In genomic region chr11:76974680-76975319, GRCm38 (mm10) we compare ENCODE assay signal across 16 mouse cellular contexts. TPM values are rescaled to one million over a fixed set of nuclear protein-coding genes. Genes with fewer than 3 reads are reported as not detected.
A peak's percentile ranks its signal among the peaks of the same experiment; 100 is the strongest.
DNase-seq lines count a peak whose midpoint lies in the region; ATAC-seq and TF ChIP-seq lines count a peak whose summit lies in the region.
"Had no signal": no experiment of that assay in that cellular context is flagged by ENCODE, and none has a peak within 500 bp of the region (broad histone marks: within the 10 kb centered on the region; RNA-seq: fewer than 3 reads in every experiment).

No protein-coding gene starts in this region.

- H3K27ac ChIP-seq in heart, embryonic 11.5 days (ENCODE audit: low read depth, low read length), result no peak overlapping the region
- H3K27ac ChIP-seq in kidney, adult 2 months (ENCODE audit: insufficient read depth, low read depth, low read length), result no peak overlapping the region
- H3K27ac ChIP-seq in midbrain, embryonic 14.5 days (replicated peaks; ENCODE audit: low read depth, low read length), result no peak overlapping the region
- no peak overlapping the region for H3K27ac ChIP-seq in midbrain, embryonic 11.5 days (ENCODE audit: low read depth, low read length)
- no peak overlapping the region for H3K27ac ChIP-seq in embryonic facial prominence, embryonic 10.5 days (replicated peaks)
- H3K27ac ChIP-seq: forebrain, embryonic 13.5 days; left cerebral cortex, adult 2 months; limb, embryonic 10.5 days; lung, embryonic 15.5 days had no signal

- H3K9me3 ChIP-seq in heart, embryonic 11.5 days (replicated peaks; ENCODE audit: control insufficient read depth, low read length), result no peaks in the 10 kb centered on the region
- no peaks in the 10 kb centered on the region for H3K9me3 ChIP-seq in midbrain, embryonic 14.5 days (ENCODE audit: control insufficient read depth, low read length)
- H3K9me3 ChIP-seq in midbrain, embryonic 11.5 days (ENCODE audit: control insufficient read depth, low read length), result no peaks in the 10 kb centered on the region
- no peaks in the 10 kb centered on the region for H3K9me3 ChIP-seq in embryonic facial prominence, embryonic 10.5 days
- H3K9me3 ChIP-seq: forebrain, embryonic 13.5 days; limb, embryonic 10.5 days; lung, embryonic 15.5 days had no signal

- TF ChIP-seq POLR2A in kidney, adult 2 months (IDR thresholded peaks at IDR 0.05; ENCODE audit: low read depth, low read length), result no peak

- H3K4me1 ChIP-seq in heart, embryonic 11.5 days (ENCODE audit: control insufficient read depth, insufficient read depth, low read length), result no peaks in the 10 kb centered on the region
- no peaks in the 10 kb centered on the region for H3K4me1 ChIP-seq in kidney, adult 2 months (ENCODE audit: control insufficient read depth, insufficient read depth, low read length)
- no peaks in the 10 kb centered on the region for H3K4me1 ChIP-seq in midbrain, embryonic 14.5 days (ENCODE audit: control insufficient read depth, insufficient read depth, low read length)
- no peaks in the 10 kb centered on the region for H3K4me1 ChIP-seq in midbrain, embryonic 11.5 days (ENCODE audit: control insufficient read depth, insufficient read depth, low read length)
- H3K4me1 ChIP-seq in embryonic facial prominence, embryonic 10.5 days, result no peaks in the 10 kb centered on the region
- H3K4me1 ChIP-seq: forebrain, embryonic 13.5 days; limb, embryonic 10.5 days; lung, embryonic 15.5 days had no signal

- peaks cover 33% of the 10 kb centered on the region for H3K36me3 ChIP-seq in heart, embryonic 11.5 days (ENCODE audit: control insufficient read depth, insufficient read depth, low read length)
- H3K36me3 ChIP-seq in kidney, adult 2 months (ENCODE audit: control insufficient read depth, insufficient read depth, low read length), result peaks cover 4% of the 10 kb centered on the region; the same call in 1 of the 2 replicates
- peaks cover 79% of the 10 kb centered on the region for H3K36me3 ChIP-seq in midbrain, embryonic 14.5 days (ENCODE audit: control insufficient read depth, insufficient read depth, low read length)
- peaks cover 21% of the 10 kb centered on the region; the same call in 1 of the 2 replicates for H3K36me3 ChIP-seq in midbrain, embryonic 11.5 days (ENCODE audit: control insufficient read depth, insufficient read depth, low read length)
- peaks cover 94% of the 10 kb centered on the region for H3K36me3 ChIP-seq in embryonic facial prominence, embryonic 10.5 days (replicated peaks)

- no peak overlapping the region for H3K4me3 ChIP-seq in heart, embryonic 11.5 days (ENCODE audit: low read depth, low read length)
- H3K4me3 ChIP-seq in kidney, adult 2 months (ENCODE audit: insufficient read depth, low read depth, low read length), result no peak overlapping the region
- no peak overlapping the region for H3K4me3 ChIP-seq in midbrain, embryonic 14.5 days (replicated peaks; ENCODE audit: low read depth, low read length)
- no peak overlapping the region for H3K4me3 ChIP-seq in midbrain, embryonic 11.5 days (ENCODE audit: low read depth, low read length)
- H3K4me3 ChIP-seq in embryonic facial prominence, embryonic 10.5 days, result no peak overlapping the region
- H3K4me3 ChIP-seq: forebrain, embryonic 13.5 days; left cerebral cortex, adult 2 months; limb, embryonic 10.5 days; lung, embryonic 15.5 days had no signal

- no peak for ATAC-seq in heart, embryonic 11.5 days (replicated peaks; ENCODE audit: insufficient number of reproducible peaks, low FRiP score, low TSS enrichment)
- no peak for ATAC-seq in midbrain, embryonic 14.5 days (ENCODE audit: low FRiP score, low TSS enrichment)
- no peak for ATAC-seq in midbrain, embryonic 11.5 days (ENCODE audit: low FRiP score)
- ATAC-seq: forebrain, embryonic 13.5 days had no signal

- peak; percentile 24 to 38 for DNase-seq in heart, adult 18-20 months
- peak; percentile 18 for DNase-seq in kidney, adult 2 months
- DNase-seq in kidney, postnatal 25 days, result no peak
- DNase-seq in midbrain, embryonic 14.5 days, result peak; percentile 15
- DNase-seq in midbrain, embryonic 11.5 days (ENCODE audit: low spot score, missing footprints), result no peak
- DNase-seq in embryonic facial prominence, embryonic 10.5 days (ENCODE audit: low spot score), result no peak
- DNase-seq: cerebellum, adult 11 months; gastrocnemius, postnatal 36 days; right cerebral cortex, adult 18-20 months had no signal

- WGBS in heart, embryonic 11.5 days (ENCODE audit: insufficient replicate concordance), result 80% methylated on average over 7 of the region's 7 CpGs
- WGBS in kidney, adult 2 months, result 73% methylated on average over 7 of the region's 7 CpGs
- WGBS in midbrain, embryonic 14.5 days, result 92% methylated on average over 7 of the region's 7 CpGs
- WGBS in midbrain, embryonic 11.5 days, result 87% methylated on average over 7 of the region's 7 CpGs
- WGBS in embryonic facial prominence, embryonic 10.5 days, result 89% methylated on average over 7 of the region's 7 CpGs

- H3K4me2 ChIP-seq in heart, embryonic 11.5 days, result no peak overlapping the region
- no peak overlapping the region for H3K4me2 ChIP-seq in midbrain, embryonic 14.5 days (ENCODE audit: low read length)
- no peak overlapping the region for H3K4me2 ChIP-seq in midbrain, embryonic 11.5 days
- H3K4me2 ChIP-seq: forebrain, embryonic 13.5 days; lung, embryonic 15.5 days had no signal

- no peak overlapping the region for H3K9ac ChIP-seq in heart, embryonic 11.5 days (ENCODE audit: low read depth, low read length)
- H3K9ac ChIP-seq in midbrain, embryonic 14.5 days (replicated peaks; ENCODE audit: low read length), result no peak overlapping the region
- no peak overlapping the region for H3K9ac ChIP-seq in midbrain, embryonic 11.5 days (ENCODE audit: low read length)
- H3K9ac ChIP-seq: forebrain, embryonic 13.5 days; lung, embryonic 15.5 days had no signal

- TF ChIP-seq CTCF in kidney, adult 2 months (conservative IDR thresholded peaks at IDR 0.05; ENCODE audit: insufficient read depth, insufficient read length, low read depth, low read length), result no peak

- H3K27me3 ChIP-seq in heart, embryonic 11.5 days (ENCODE audit: control insufficient read depth, insufficient read depth, low read length), result no peaks in the 10 kb centered on the region
- no peaks in the 10 kb centered on the region for H3K27me3 ChIP-seq in kidney, adult 2 months (replicated peaks; ENCODE audit: control insufficient read depth, insufficient read depth, low read length)
- H3K27me3 ChIP-seq in midbrain, embryonic 14.5 days (ENCODE audit: control insufficient read depth, insufficient read depth, low read length), result no peaks in the 10 kb centered on the region
- no peaks in the 10 kb centered on the region for H3K27me3 ChIP-seq in midbrain, embryonic 11.5 days (ENCODE audit: control insufficient read depth, insufficient read depth, low read length)
- no peaks in the 10 kb centered on the region for H3K27me3 ChIP-seq in embryonic facial prominence, embryonic 10.5 days (replicated peaks; ENCODE audit: low read depth, poor library complexity, severe bottlenecking)
- H3K27me3 ChIP-seq: forebrain, embryonic 13.5 days; lung, embryonic 15.5 days had no signal

RNA-seq across cellular contexts. Expression of gene Slc6a4, which starts 23.6 kb away (rescaled TPM):
- under 1 TPM; 0.50 to 0.64 TPM for total RNA-seq in heart, adult 18-20 months (2021)
- 1.5 and 2.2 TPM in 2 replicates for polyA plus RNA-seq in heart, embryonic 11.5 days (2014; fragmentation: Nextera tagmentation; extraction: Ambion mirVana)
- 12.8 and 14.6 TPM in 2 replicates for polyA plus RNA-seq in kidney, adult 2 months (2012; rRNA removed)
- 5.0 and 6.1 TPM in 2 replicates for polyA plus RNA-seq in midbrain, embryonic 14.5 days (2014; fragmentation: Nextera tagmentation; extraction: Ambion mirVana)
- 0.57 TPM in 2 replicates for polyA plus RNA-seq in midbrain, embryonic 11.5 days (2014; fragmentation: Nextera tagmentation; extraction: Ambion mirVana)
- polyA plus RNA-seq in embryonic facial prominence, embryonic 10.5 days (2016; fragmentation: Nextera tagmentation; extraction: Ambion mirVana), result 0.46 and 0.59 TPM in 2 replicates
- total RNA-seq: hematopoietic stem cell, adult 5-6 weeks; megakaryocyte progenitor cell, adult 5-6 weeks had no signal

RNA-seq across cellular contexts. Expression of gene Blmh, which starts 50.2 kb away (rescaled TPM):
- total RNA-seq in heart, adult 18-20 months (2021), result 10 to 100 TPM; 26.3 to 30.1 TPM
- 89.0 and 111 TPM in 2 replicates for polyA plus RNA-seq in heart, embryonic 11.5 days (2014; fragmentation: Nextera tagmentation; extraction: Ambion mirVana)
- 26.1 and 27.8 TPM in 2 replicates for polyA plus RNA-seq in kidney, adult 2 months (2012; rRNA removed)
- polyA plus RNA-seq in midbrain, embryonic 14.5 days (2014; fragmentation: Nextera tagmentation; extraction: Ambion mirVana), result 113 and 136 TPM in 2 replicates
- 183 and 197 TPM in 2 replicates for polyA plus RNA-seq in midbrain, embryonic 11.5 days (2014; fragmentation: Nextera tagmentation; extraction: Ambion mirVana)
- 203 and 207 TPM in 2 replicates for polyA plus RNA-seq in embryonic facial prominence, embryonic 10.5 days (2016; fragmentation: Nextera tagmentation; extraction: Ambion mirVana)

Comparison
In these comparisons a context has a peak if more than half of its experiments do, and no peak if none do; other contexts are left out.
1. DNase-seq: peak in heart, adult 18-20 months (2 of 2), kidney, adult 2 months (single experiment) and midbrain, embryonic 14.5 days (single experiment); none in kidney, postnatal 25 days (0 of 2), midbrain, embryonic 11.5 days (single experiment) and embryonic facial prominence, embryonic 10.5 days (single experiment).